ENCODE assay signal across 25 mouse cellular contexts in genomic region chr9:44513610-44514009, GRCm38 (mm10). TPM values are rescaled to one million over a fixed set of nuclear protein-coding genes. Genes with fewer than 3 reads are reported as not detected.
DNase-seq lines count a peak whose midpoint lies in the region; ATAC-seq and TF ChIP-seq lines count a peak whose summit lies in the region.
"Had no signal": no experiment of that assay in that cellular context is flagged by ENCODE, and none has a peak within 500 bp of the region (broad histone marks: within the 10 kb centered on the region; RNA-seq: fewer than 3 reads in every experiment).

No protein-coding gene starts in this region.

- no peak for TF ChIP-seq CTCF in gastrocnemius, adult 2 months (IDR thresholded peaks at IDR 0.05)
- TF ChIP-seq CTCF in hindbrain, postnatal 0 days (IDR thresholded peaks at IDR 0.05; ENCODE audit: low read depth) = no peak

- H3K36me3 ChIP-seq in hindbrain, postnatal 0 days (ENCODE audit: insufficient read depth, low read length) = peaks cover 2% of the 10 kb centered on the region; the same call in 1 of the 2 replicates
- H3K36me3 ChIP-seq: G1E had no signal

- intact Hi-C loops in gastrocnemius, adult 2 months (cut with DNase I) = loop anchor here (10.0 kb wide), 1 partner anchor 51 kb away; the partner anchor contains the start of gene Cxcr5
- intact Hi-C loops in gastrocnemius, postnatal 14 days (cut with DNase I; ENCODE audit: low total_unique reads) = no loop called here

- H3K27ac ChIP-seq in gastrocnemius, adult 2 months = peak overlapping the region; percentile 86
- H3K27ac ChIP-seq in hindbrain, postnatal 0 days = no peak overlapping the region
- H3K27ac ChIP-seq: forebrain, embryonic 10.5 days; hindbrain, embryonic 12.5 days had no signal

- ATAC-seq in hindbrain, postnatal 0 days = no peak
- ATAC-seq: forebrain, embryonic 14.5 days; hindbrain, embryonic 16.5 days had no signal

- DNase-seq in gastrocnemius, adult 2 months = peak; percentile 35
- DNase-seq in gastrocnemius, postnatal 14 days = no peak
- DNase-seq in kidney, adult 9 months = peak; percentile 14
- no peak for DNase-seq in kidney, postnatal 4 days
- DNase-seq in thymus, postnatal 4 days = peak; percentile 35
- DNase-seq in thymus, postnatal 10 days (ENCODE audit: low spot score in 2 of 2) = no peak
- no peak for DNase-seq in urinary bladder, adult 2 months (ENCODE audit: low spot score)
- no peak for DNase-seq in hindbrain, postnatal 0 days (ENCODE audit: low spot score)
- DNase-seq: adrenal gland, adult 8-10 months; cerebellum, adult 18-20 months; cerebellum, adult 9-11 months; gastrocnemius, postnatal 36 days; heart, postnatal 36 days had no signal

- peaks cover 16% of the 10 kb centered on the region for H3K4me1 ChIP-seq in hindbrain, postnatal 0 days (ENCODE audit: insufficient read depth, low read length)

- H3K4me3 ChIP-seq in gastrocnemius, adult 2 months = no peak overlapping the region
- no peak overlapping the region for H3K4me3 ChIP-seq in hindbrain, postnatal 0 days (ENCODE audit: low read length)
- H3K4me3 ChIP-seq: embryonic facial prominence, embryonic 15.5 days; erythroblast, embryonic 14.5 days; forebrain, embryonic 10.5 days; heart, adult 2 months; hindbrain, embryonic 12.5 days had no signal

- no peaks in the 10 kb centered on the region for H3K9me3 ChIP-seq in hindbrain, postnatal 0 days (ENCODE audit: low read length)
- H3K9me3 ChIP-seq: embryonic facial prominence, embryonic 15.5 days; forebrain, embryonic 10.5 days; G1E; hindbrain, embryonic 12.5 days had no signal

- no peak overlapping the region for H3K4me2 ChIP-seq in hindbrain, postnatal 0 days (ENCODE audit: low read depth, low read length)
- H3K4me2 ChIP-seq: embryonic facial prominence, embryonic 15.5 days; heart, embryonic 11.5 days; hindbrain, embryonic 12.5 days had no signal

- WGBS in hindbrain, postnatal 0 days = 83% methylated on average over 20 of the region's 20 CpGs

- H3K27me3 ChIP-seq in hindbrain, postnatal 0 days (ENCODE audit: insufficient read depth, low read length) = no peaks in the 10 kb centered on the region
- H3K27me3 ChIP-seq: CH12.LX; embryonic facial prominence, embryonic 15.5 days had no signal

- H3K9ac ChIP-seq in hindbrain, postnatal 0 days (replicated peaks; ENCODE audit: low read length) = no peak overlapping the region
- H3K9ac ChIP-seq: embryonic facial prominence, embryonic 15.5 days; hindbrain, embryonic 12.5 days had no signal

RNA-seq across cellular contexts. Expression of gene Bcl9l, which starts 31.0 kb away (rescaled TPM):
- total RNA-seq in gastrocnemius, adult 2 months (2021) = 10 to 100 TPM; 38.3 to 43.6 TPM
- 10 to 100 TPM; 38.9 to 44.2 TPM for total RNA-seq in gastrocnemius, postnatal 14 days (2021)
- polyA plus RNA-seq in urinary bladder, adult 2 months (2012; rRNA removed) = 11.1 and 29.7 TPM in 2 replicates
- 32.7 and 44.5 TPM in 2 replicates for total RNA-seq in hindbrain, postnatal 0 days (2014; rRNA removed)
- 7.8 and 8.4 TPM in 2 replicates for polyA plus RNA-seq in hindbrain, postnatal 0 days (2015; fragmentation: Nextera tagmentation; extraction: Ambion mirVana)

RNA-seq across cellular contexts. Expression of gene Cxcr5, which starts 48.1 kb away (rescaled TPM):
- total RNA-seq in gastrocnemius, adult 2 months (2021) = not detected
- total RNA-seq in gastrocnemius, postnatal 14 days (2021) = not detected
- polyA plus RNA-seq in urinary bladder, adult 2 months (2012; rRNA removed) = 0.11 and 0.16 TPM in 2 replicates
- not detected in 2 replicates for total RNA-seq in hindbrain, postnatal 0 days (2014; rRNA removed)
- polyA plus RNA-seq in hindbrain, postnatal 0 days (2015; fragmentation: Nextera tagmentation; extraction: Ambion mirVana) = not detected in 2 replicates
- total RNA-seq: adrenal gland, postnatal 36 days; gastrocnemius, postnatal 36 days had no signal
- polyA plus RNA-seq: erythroblast, embryonic 14.5 days; forebrain, embryonic 14.5 days; G1E; hindbrain, embryonic 12.5 days; hindbrain, embryonic 16.5 days had no signal

RNA-seq across cellular contexts. Expression of gene Upk2, which starts 58.8 kb away (rescaled TPM):
- total RNA-seq in gastrocnemius, adult 2 months (2021) = under 1 TPM; 0.22 to 0.23 TPM
- total RNA-seq in gastrocnemius, postnatal 14 days (2021) = under 1 TPM; 0.35 to 0.78 TPM
- 788 and 1,023 TPM in 2 replicates for polyA plus RNA-seq in urinary bladder, adult 2 months (2012; rRNA removed)
- not detected in 2 replicates for total RNA-seq in hindbrain, postnatal 0 days (2014; rRNA removed)
- not detected in 2 replicates for polyA plus RNA-seq in hindbrain, postnatal 0 days (2015; fragmentation: Nextera tagmentation; extraction: Ambion mirVana)
- total RNA-seq: adrenal gland, adult 8-10 months; adrenal gland, postnatal 36 days; CH12.LX; G1E; gastrocnemius, postnatal 36 days; heart, adult 2 months; heart, postnatal 36 days had no signal
- polyA plus RNA-seq: erythroblast, embryonic 14.5 days; forebrain, embryonic 10.5 days; forebrain, embryonic 14.5 days; G1E; heart, embryonic 16.5 days; hindbrain, embryonic 12.5 days; hindbrain, embryonic 16.5 days had no signal

Comparison
In these comparisons a context has a peak if more than half of its experiments do, and no peak if none do; other contexts are left out.
1. DNase-seq: peak in gastrocnemius, adult 2 months (single experiment), kidney, adult 9 months (single experiment) and thymus, postnatal 4 days (single experiment); none in gastrocnemius, postnatal 14 days (single experiment), kidney, postnatal 4 days (0 of 2), thymus, postnatal 10 days (0 of 2), urinary bladder, adult 2 months (single experiment) and hindbrain, postnatal 0 days (single experiment).